Mouse (Mus musculus) adrenal gland, postnatal 4 days (tissue): ENCODE results near the gene Cmc2. TPM values are rescaled to one million over a fixed set of nuclear protein-coding genes. Genes with fewer than 3 reads are reported as not detected.

ENCODE experiments used
- DNase-seq, 2 experiments: peaks; one replicate each; pipeline ENCODE4 v3.0.0; 2021 to 2022; ENCODE audit warnings: low spot score in 2 of 2, mixed read lengths in 2 of 2
- long read RNA-seq, 2 experiments: library from polyadenylated mRNA; stranded (forward); transcript quantifications; one replicate each; pipeline ENCODE4 v2.0.0; 2021
- total RNA-seq, 2 experiments: library from RNA; stranded (reverse); gene quantifications; 2 replicates each; pipeline ENCODE4 v1.2.3; 2021

Cmc2 gene
- total RNA-seq, result 10 to 100 TPM; 32.8 to 33.6 TPM
- long read RNA-seq, experiment 1, transcript Cmc2-205 (4 exons, 1,459 nt), result major isoform, 35 of 50 reads
- long read RNA-seq, experiment 1, partial matches to known transcripts, result 0 of 50 reads
- long read RNA-seq, experiment 1, other reads (novel, unspliced or antisense), result 8 of 50 reads
- long read RNA-seq, experiment 2, transcript Cmc2-205 (4 exons, 1,459 nt), result major isoform, 27 of 43 reads
- long read RNA-seq, experiment 2, partial matches to known transcripts, result 0 of 43 reads
- long read RNA-seq, experiment 2, other reads (novel, unspliced or antisense), result 10 of 43 reads

DNA sequence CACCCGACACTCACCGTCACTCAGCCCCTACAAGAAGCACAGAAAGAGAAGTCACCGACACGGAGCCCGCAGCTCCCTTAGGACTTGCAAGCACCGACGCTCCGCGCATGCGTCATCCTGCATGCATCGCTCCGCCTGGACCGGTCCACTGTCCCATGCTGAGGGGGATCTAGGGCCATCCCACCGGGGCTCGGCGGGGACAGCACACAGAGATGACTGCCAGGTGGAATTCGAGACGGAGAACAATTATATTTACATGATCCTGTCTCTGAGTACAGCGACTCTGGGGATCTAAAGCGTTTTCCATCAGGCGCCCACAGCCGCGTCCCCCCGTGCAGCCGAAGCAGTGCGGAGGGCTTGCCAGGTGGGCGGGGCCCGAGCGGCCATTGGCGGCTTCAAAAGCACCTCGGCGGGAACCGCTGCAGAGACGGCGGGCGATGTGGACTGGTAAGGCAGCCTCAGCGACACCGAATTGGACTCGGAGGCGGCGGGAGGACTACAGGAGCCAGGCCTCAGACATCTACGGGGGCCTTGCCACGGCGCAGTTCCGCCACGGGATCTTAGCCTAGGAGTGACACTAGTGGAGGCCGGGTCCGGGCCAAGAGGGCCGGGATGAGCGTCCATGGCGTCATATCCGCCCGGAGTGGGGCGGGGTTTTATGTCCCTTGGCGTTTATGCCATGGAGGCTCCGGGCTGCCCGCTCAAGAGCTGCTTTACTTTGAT, at the start of gene Cmc2, which contains the start of gene Cenpn:
Gene Cmc2 (minus strand): TSS at position 119 of the 723 bp plus-strand sequence.
Gene Cenpn (plus strand): TSS at position 394 of the 723 bp plus-strand sequence.
- peak; percentile 77 to 86 for DNase-seq

DNA sequence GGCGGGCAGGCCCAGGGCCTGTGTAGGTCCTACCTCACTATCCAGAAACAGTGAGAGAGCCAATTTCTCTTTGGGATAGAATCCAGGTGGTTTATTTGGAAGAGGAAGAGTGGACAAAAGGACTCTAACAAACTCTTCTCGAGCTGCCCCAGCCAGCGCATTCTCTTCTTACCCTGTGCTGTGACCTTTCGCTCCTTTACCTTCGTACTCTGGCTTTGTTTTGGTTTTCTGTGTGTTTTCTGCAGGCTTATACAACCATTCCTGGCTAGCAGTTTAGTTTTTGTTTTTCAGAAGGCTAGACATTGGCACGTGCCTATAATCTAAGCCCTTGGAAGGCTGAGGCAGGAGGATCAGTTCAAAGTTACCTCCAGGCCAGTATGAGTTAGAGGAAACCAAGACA, 48.3 kb upstream of the Cmc2 start:
- no peak for DNase-seq

DNA sequence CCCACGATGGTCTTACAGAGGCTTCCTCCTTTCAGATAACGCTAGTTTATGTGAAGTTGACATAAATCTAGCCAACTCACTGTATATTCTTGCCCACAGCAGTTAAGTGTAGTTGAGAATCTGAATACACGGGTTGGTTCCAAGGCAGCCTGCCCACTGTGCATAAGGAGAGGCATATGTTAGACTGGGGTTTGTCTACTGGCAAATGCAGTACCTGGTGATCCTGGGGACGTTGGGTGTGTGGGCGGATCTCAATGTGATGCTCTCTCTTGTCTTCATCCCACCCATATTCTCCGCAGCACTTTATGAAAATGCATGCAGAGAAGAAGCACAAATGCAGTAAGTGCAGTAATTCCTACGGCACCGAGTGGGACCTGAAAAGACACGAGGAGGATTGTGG, 33.2 kb upstream of the Cmc2 start:
- DNase-seq, result no peak

DNA sequence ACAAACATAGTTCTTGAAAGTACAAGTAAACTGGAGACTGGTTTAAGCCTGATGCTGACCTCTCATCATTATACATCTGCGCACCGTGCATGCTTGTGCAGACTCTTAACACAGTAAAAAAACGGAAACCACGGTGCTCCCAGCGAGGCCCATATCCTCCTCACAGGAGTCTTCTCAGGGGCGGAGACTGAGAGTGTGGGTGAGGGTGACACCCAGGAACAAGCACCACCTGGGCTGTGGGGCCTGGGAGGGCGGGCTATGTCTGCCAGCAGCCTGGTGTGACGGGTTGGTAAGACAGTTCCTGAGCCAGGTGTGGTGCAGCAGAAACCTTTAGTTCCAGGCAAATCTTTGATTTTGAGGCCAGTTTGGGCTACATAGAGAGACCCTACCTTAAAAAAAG, 31.2 kb upstream of the Cmc2 start:
- DNase-seq, result no peak

DNA sequence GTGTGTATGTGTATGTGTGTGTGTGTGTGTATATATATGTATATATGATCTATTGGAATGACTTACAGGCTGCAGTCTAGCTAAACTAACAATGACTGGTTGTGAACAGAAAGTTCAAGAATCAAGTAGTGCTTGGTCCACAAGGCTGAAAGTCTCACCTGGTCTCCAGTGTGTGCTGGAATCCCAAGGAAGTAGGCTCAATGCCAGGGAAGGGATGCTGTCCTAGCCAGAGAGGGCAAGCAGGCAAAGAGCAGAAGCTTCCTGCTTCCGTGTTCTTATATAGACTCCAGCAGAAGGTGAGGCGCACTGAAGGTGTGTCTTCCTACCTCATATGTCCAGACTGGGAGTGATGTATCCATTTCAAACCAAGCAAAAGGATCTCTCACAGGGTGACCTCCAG, 30.5 kb upstream of the Cmc2 start:
- no peak for DNase-seq

DNA sequence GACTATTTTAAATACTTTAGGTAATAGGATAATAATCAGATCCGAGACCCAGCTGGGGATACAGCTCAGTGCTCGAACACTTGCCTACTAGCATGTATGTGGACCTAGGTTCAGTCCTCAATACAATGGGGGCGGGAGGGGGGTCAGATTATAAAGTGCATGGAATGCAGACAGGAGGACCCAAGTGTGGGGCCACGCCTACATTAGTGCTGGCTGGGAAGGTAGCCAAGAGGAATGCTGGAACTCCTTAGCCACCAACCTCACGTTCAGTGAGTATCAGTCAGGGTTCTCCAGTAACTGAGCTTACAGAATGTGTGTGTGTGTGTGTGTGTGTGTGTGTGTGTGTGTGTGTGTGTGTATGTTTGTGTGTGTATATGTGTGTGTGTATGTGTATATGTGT, 30.1 kb upstream of the Cmc2 start:
- no peak for DNase-seq

DNA sequence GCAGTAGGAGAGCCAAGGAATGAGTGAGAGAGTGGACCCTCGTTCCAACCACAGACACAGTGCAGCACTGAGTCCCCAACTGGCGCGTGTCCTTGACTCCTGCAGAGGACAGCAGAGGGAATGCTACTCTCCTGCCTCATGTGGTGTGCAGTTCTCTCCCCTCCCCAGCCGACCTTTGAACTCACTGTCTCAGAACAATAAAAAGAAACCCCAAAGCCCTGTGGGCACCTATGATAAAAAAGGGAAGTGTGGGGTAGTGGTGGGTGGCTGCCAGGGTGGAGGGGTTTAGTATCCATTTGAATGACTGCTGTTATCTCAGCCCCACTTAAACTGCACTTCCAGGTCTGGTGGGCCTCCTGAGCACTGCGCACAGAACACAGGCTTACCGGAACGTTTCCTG, 26.3 kb upstream of the Cmc2 start:
- no peak for DNase-seq

DNA sequence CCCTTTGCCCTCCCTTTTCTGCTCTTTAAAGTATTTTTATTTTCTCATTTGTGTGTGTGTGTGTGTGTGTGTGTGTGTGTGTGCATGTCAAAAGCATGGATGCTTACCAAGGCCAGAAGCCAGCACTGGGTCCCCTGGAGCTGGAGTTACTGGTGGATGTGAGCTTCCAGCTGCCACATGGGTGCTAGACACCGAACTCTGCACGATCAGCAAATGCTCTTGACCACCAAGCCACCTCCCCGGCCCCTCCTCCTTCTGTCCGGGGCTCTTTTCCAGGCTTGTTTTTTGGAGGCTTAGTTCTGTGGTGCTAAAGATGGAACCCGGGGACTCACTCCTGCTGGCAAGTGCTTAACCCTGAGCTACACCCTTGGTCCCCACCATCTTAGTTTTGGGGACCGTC, 25.6 kb upstream of the Cmc2 start:
- no peak for DNase-seq

DNA sequence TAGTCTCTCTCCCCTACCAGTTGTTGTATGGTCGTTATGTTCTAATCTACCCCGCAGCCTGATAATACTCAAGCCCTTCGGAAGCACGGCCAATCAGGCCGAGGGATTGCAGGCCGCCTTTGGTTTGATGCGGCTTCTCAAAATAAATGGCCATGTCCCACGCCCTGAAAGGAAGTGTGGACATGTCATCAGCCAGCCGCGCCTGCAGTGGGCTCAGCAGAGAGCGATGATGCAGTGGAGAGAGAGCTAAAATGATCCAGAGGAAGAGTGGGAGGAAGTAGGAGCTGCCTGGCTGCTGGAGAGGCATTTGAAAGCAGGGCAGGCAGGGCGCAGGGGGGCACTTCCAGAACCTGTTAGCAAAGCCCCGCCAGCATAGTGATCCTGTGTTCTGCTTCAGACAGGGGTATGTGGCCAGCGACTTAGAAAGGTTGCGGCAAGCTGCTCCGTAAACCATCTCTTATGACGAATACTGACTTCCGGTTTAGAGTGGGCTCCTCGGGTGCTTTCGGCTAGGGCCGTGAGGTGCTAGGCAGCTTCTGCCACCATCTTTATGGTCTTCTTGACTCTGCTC, 25.1 kb upstream of the Cmc2 start:
- DNase-seq, result no peak

DNA sequence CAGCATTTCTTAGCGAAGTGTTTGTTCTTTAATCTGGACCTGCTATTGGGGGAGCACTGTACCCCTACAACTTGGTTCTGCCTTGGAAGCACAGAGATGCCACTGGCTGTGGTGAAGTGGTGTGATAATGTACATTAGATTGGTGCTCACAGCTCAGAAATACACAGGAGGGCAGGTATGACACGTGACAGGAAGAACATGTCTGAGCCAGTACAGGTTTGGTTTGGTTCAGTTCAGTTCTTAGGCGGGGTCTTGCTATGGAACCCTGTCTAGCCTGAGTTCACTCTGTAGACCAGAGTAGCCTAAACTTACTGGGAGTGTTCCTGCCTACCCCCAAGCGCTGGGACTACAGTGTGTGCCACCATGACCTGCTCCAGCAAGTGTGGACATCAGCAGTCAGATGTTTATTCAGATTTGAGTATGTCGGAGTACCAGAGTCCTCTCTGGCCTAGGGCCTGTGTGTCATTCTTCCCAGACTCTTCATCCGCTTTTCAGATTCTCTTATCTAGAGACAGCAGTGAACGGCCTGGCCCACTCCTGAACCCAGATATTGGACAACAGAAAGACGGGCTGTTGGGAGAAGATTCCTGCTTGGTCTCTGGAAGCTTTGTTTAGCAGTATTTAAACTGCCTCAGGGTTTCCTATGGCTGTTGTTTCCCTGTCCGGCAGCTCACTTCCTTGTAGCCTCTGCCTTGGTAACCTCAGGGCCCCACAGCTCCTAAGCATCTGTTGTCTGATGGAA, 24.1 kb upstream of the Cmc2 start:
- DNase-seq, result no peak

DNA sequence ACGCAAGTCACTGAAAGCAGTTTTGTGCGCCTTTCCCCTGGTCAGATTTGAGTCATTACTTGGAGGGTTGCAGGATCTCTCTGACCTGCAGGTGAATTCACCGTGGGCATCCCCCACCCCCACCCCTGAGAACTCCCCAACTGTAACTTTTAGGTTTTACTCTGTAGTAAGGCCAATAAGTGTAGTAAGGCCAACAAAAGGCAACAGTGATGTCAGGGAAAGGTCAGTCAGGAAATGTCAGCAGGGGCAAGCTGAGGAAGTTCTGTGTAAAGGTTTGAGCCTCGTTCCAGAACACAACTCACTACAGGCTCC, 23.1 kb upstream of the Cmc2 start:
- DNase-seq, result no peak

DNA sequence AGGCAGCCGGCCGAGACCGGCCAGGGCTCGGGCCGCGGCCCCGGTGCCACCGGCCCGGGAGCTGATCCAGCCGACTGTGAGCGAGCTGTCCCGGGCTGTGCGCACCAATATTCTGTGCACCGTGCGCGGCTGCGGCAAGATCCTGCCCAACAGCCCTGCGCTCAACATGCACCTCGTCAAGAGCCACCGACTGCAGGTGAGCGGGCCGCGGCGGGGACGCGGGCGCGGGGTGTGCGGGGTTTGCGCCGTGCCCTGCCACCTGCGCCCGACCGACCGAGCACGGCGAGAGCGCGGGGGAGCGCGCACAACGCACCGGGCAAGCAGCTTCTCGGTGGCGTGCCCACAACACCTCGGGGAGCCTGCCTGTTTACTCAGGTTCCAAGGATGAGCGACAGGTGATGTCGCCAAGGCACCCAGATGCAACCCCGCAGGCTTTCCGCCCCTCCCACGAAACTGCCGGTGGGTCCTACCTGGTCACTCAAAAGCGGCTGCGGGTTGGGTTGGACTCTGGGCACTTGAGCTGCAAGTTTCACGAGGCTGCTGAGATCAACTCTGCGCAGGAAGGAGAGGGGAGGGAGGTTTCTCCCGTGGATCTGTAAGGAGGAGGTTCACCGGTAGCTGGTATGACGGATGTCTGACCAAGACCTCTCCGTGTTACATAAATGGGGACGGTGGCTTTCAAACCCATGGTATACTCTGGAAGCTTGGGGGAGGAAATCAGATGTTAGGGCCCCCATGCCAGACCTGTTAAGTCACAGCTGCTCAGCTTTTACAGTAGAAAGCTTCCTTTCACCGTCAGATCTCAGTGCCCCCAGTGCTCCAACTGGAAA, 22.5 kb upstream of the Cmc2 start:
- DNase-seq, result no peak

DNA sequence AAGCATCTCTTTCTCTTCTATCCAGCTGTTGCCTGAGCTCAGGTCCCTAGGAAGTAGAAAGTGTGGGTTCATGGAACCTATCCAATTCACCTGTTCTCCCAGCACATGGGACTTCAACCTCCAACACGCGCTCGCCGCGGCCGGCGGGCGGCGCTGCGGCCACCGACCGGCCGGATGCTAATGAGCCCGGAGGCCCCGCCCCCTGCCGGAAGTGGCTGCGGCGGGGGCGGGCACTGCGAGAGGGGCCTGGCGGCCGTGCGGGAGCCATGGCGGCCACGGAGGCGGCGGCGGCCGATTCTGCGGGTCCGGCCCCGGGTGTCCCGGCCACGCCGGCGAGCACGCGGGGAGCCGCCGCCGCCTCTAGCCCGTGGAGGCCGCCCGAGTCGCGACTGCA, 21.9 kb upstream of the Cmc2 start, which contains the start of gene Atmin:
Gene Atmin (plus strand): TSS at position 233 of the 394 bp plus-strand sequence.
- DNase-seq, result peak; percentile 71 to 75

DNA sequence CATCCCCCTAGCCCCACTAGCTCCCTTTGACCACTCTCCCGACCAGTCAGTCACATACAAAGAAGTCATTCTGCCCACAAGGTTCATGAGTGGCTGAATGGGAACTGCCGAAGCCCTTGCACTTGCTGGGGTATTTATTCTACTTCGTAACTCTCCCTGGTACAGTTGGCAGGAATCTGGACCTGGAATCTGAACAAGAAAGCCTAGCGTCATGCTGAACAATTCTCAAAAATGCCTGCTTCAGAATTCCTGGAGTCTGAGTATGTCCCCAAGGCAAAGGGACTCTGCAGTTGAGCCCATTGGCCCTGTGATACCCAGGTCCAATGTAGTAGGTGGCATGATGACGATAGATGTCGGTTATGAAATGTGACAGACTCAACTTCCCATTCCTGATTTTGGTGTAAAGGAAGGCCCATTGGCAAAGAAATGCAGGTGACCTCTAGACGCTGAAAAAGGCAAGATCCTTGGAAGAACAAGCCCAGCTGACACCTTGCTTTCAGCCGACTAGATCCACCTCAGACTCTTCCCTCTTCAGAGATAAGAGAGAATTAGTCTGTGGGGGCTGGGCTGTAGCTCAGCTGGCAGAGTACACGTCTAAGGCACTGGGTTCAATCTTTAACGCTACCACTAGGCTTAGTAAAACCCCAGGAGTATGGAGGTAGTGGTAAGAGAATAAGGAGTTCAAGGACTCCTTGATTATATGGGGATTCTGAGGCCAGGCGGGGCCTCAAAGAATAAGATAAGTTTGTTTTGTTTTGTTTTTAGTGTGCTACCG, 21.2 kb upstream of the Cmc2 start:
- no peak for DNase-seq

DNA sequence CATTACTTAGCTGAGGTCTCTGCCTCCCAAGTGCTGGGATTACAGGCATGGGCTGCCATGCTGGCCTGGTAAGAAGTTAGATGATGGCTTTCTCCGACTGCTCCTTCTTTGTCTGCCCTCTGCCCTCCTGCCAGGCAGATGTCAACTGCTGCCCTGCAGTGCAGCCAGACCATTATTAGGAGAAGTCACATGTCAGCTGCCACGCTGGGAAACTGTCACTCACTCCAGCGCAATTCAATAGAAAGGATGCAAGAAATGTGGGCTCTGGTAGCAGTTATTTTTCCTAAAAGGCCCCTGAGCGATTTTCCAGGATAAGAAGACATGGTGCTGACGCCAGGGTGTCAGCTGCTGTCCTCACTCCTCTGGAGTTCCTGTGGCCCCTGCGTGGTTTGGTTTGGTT, 14.3 kb upstream of the Cmc2 start:
- DNase-seq, result no peak

DNA sequence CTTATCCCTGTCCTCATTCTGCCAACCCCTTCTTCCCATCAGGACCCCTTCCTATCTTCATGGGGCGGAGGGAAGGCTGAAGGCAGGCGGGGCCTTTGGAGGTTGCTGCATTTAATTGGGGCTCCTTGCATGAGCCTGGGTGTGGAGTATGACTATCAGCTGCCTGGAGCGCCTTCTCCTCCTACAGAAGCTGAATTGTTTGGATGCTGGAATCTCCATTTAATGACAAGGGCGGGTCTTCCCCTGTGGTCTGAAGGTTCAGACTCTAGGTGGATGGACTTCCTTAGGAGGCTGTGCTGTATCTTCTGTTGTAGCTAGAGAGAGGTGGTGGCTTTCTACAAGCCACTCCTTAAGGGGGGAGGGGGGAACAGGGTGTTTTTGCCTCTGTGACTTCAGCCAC, 13.7 kb upstream of the Cmc2 start:
- no peak for DNase-seq

DNA sequence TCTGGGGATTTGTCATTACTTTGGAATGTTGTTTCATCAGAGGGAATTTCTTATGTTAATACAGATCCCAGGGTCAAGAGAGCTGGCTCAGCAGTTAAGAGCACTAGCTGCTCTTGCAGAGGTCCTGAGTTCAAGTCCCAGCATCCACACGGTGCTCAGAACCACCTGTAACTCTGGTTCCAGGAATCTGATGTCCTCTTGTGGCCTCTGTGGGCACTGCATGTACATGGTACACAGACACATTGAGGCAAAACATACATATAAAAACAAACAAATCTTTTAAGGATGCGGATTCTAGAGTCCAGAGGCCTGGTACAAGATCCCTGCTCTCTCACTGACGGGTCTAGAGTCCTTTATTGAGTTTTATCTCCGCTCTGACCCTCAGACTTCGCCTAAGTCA, 7.3 kb upstream of the Cmc2 start:
- DNase-seq, result no peak

DNA sequence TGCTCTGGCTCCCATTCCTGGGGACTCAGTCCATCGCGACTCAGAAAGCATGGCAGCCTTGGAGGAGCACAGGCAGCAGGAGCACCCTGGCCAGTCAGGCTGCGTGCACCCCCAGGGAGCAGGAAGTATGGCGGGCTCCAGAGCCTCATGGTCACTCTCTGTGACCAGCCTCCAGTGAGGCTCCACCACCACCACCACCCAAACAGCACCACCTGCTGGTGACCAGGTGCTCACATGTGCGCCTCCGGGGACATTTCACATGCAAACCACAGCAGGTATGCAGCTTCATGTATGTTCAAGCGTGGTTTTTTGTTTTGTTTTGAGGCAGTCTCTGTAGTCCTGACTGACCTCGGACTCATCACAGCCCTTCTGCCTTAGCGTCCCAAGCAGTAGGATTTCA, 6.6 kb upstream of the Cmc2 start:
- DNase-seq, result no peak

DNA sequence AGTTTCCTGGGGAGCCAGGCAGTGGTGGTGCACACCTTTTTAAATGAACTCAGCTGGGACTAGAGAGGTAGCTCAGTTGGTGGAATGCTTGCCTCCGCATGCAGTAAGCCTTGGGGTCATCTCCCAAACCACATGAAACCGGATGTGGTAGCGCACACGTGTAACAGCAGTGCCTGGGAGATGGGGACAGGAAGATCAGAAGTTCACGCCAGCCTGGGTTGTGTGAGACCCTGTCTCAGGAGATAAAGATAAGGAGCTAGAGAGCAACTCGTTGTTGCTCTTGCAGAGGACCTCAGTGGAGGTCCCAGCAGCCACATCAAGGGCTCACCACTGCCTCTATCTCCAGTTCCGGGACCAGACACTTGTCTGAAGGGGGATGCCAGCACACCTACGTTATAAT, 2.3 kb upstream of the Cmc2 start:
- no peak for DNase-seq

DNA sequence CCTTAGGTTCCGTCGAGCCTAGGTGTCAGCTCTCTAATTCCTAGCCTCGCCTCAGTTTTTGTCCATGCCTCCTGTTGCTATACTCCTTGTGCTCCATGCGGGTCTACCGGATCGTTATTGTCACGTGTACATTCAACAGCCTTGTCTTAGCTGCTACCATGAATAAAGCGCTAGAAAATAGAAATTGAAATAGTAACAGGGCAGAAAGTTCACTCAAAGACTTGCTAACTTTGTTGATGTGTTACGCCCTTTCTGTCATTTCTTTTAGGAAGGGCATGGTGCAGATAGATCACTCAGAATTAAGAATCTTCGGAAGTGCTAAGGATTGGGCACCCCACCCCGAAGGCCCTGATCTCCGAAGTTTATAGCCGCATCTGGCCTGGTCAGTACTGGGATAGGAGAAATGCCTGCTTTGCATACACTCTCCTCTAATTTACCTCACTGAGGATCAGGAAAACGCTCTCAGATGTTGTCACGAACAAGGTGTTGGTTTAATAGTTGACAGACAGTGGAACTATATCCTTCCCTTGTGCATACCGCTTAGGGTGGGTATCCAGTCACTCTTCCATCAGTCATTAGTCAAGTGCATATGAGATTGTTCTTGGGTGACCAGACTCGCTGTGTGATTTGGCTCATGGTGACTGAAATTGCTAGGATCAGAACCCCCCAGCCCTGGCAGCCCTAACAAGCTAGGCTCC, 954 bp upstream of the Cmc2 start:
- DNase-seq, result no peak
